Mouse (Mus musculus) E14TG2a.4 (cell line): ENCODE results near the gene Yif1a.

Experiments used
- CTCF ChIP-seq: conservative IDR thresholded peaks from 2 replicates; pipeline ENCODE4 v1.5.1; 2014; ENCODE audit warnings: low read length
- POU5F1 ChIP-seq: IDR thresholded peaks from 2 replicates; pipeline ENCODE4 v1.6.1; 2014; ENCODE audit warnings: low read length, borderline replicate concordance

GRCm38 (mm10) chr19:5106074-5106473 lies 17.7 kb downstream of the Yif1a start:
- no peak for TF ChIP-seq CTCF
- TF ChIP-seq POU5F1 = no peak
